Mouse (Mus musculus) testis, adult 2 months (tissue): ENCODE results near the gene Prickle3.

Experiments used
- CTCF ChIP-seq: fragments of 200-500 bp; IDR thresholded peaks from 2 replicates; pipeline ENCODE4 v1.5.1; 2012; ENCODE audit warnings: low read depth, mild to moderate bottlenecking, inconsistent platforms, low read length, moderate library complexity; ENCODE audit not compliant: control insufficient read depth, insufficient read depth, insufficient replicate concordance
- POLR2A ChIP-seq: fragments of 200-500 bp; IDR thresholded peaks from 2 replicates; pipeline ENCODE4 v1.6.1; 2012; ENCODE audit warnings: low read depth, mild to moderate bottlenecking, inconsistent platforms, low read length, moderate library complexity; ENCODE audit not compliant: control insufficient read depth

DNA sequence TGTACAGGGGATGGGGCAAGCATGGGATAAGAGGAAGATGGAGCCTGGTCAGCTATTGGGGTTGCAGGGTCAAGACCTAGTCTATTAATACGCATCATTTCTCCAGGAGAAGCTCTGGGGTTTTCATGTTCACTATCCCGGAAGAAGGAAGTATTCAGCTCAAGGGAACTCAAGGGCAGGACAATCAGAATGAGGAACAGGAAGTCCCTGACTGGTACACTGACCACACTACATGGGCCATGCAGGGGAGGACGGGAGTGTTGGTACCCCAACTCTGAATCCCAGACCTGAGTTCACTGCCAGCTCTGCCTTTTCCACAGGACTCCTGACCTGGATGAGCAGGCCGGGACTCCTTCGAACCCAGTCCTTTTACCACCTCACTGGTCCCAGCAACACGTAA is 24.5 kb upstream of the Prickle3 start:
- TF ChIP-seq CTCF (no peak), POLR2A (no peak)
